Mouse (Mus musculus): ENCODE measurements at regions not wholly inside any gene's neighbourhood (a gene's known extent, or its start where the extent isn't known, plus 50 kb on each side); places are given as distances from the start of the nearest gene placed in this dataset.

- DNase-seq = no peak
Observed at GRCm38 (mm10) chr15:29199988-29200387, 972.4 kb upstream of the Ctnnd2 start.

- DNase-seq = no peak
Observed at GRCm38 (mm10) chr15:29223667-29224066, 948.7 kb upstream of the Ctnnd2 start.

GRCm38 (mm10) chr15:29226889-29227288 is 945.5 kb upstream of the Ctnnd2 start:
- no peak for DNase-seq

GRCm38 (mm10) chr15:29234635-29235034 is 937.8 kb upstream of the Ctnnd2 start:
- peak; percentile 5 for DNase-seq

GRCm38 (mm10) chr15:29255152-29255551 is 917.2 kb upstream of the Ctnnd2 start:
- no peak for DNase-seq

- no peak for DNase-seq
Observed at GRCm38 (mm10) chr15:29266767-29267166, 905.6 kb upstream of the Ctnnd2 start.

- DNase-seq = no peak
Observed at GRCm38 (mm10) chr15:29296454-29296853, 875.9 kb upstream of the Ctnnd2 start.

All from kidney, postnatal 10 days (tissue).